Mouse (Mus musculus) intestine, embryonic 15.5 days (tissue): ENCODE measurements around the gene Rnf225. TPM values are rescaled to one million over a fixed set of nuclear protein-coding genes. Genes with fewer than 3 reads are reported as not detected.
A peak's percentile ranks its signal among the peaks of the same experiment; 100 is the strongest.
"Not testable (repeated sequence)": the region's sequence is repeated elsewhere in the genome, so short reads cannot be mapped to it uniquely, and the experiment has no call there.

Experiments used
- ATAC-seq: fragments of 200-750 bp; cut with Nextera tagmentation; 2 replicates; pipeline ENCODE4 v1.8.0; 2017; ENCODE audit warnings: moderate TSS enrichment, moderate library complexity
- H3K27ac ChIP-seq: fragments of 300-500 bp; sonication (generic); 2 replicates; pipeline ENCODE4 v1.5.1; 2015; ENCODE audit warnings: mild to moderate bottlenecking, inconsistent platforms
- H3K27me3 ChIP-seq: fragments of 300-500 bp; sonication (generic); replicated peaks from 2 replicates; pipeline ENCODE4 v1.6.1; 2015; ENCODE audit warnings: inconsistent platforms
- H3K36me3 ChIP-seq: fragments of 300-500 bp; sonication (generic); 2 replicates; pipeline ENCODE4 v1.6.1; 2015; ENCODE audit warnings: inconsistent platforms
- H3K4me1 ChIP-seq: fragments of 300-500 bp; sonication (generic); replicated peaks from 2 replicates; pipeline ENCODE4 v1.6.1; 2015; ENCODE audit warnings: inconsistent platforms
- H3K4me2 ChIP-seq: fragments of 300-500 bp; sonication (generic); replicated peaks from 2 replicates; pipeline ENCODE4 v1.6.1; 2015; ENCODE audit warnings: mild to moderate bottlenecking, inconsistent platforms
- H3K4me3 ChIP-seq: fragments of 300-500 bp; sonication (generic); replicated peaks from 2 replicates; pipeline ENCODE4 v1.5.1; 2015; ENCODE audit warnings: inconsistent platforms
- H3K9ac ChIP-seq: fragments of 300-500 bp; sonication (generic); 2 replicates; pipeline ENCODE4 v1.6.1; 2015; ENCODE audit warnings: inconsistent platforms
- H3K9me3 ChIP-seq: fragments of 300-500 bp; sonication (generic); 2 replicates; pipeline ENCODE4 v1.6.1; 2016; ENCODE audit warnings: inconsistent platforms
- WGBS: fragments of 180-500 bp; shearing (Covaris S2); methylation state at CpG from one replicate; pipeline ENCODE4 v1.1.7; 2015; 5-methylcytosine and 5-hydroxymethylcytosine counted together
- polyA plus RNA-seq: library from polyadenylated mRNA; unstranded; fragments of >200 nt; fragmentation: Nextera tagmentation; extraction: Ambion mirVana; gene quantifications from 2 replicates; pipeline ENCODE4 v1.2.1, GENCODE M21; 2015

The Rnf225 gene
- polyA plus RNA-seq, 1 experiment from 2014 or later: 0.33 TPM

- no peaks in the 10 kb centered on the region for H3K27me3 ChIP-seq
- 43% methylated on average over 7 of the region's 7 CpGs for WGBS
- H3K4me3 ChIP-seq: peak overlapping the region; percentile 52; the same call in 1 of the 2 replicates
- H3K27ac ChIP-seq: peak overlapping the region; percentile 86
- H3K9me3 ChIP-seq: no peaks in the 10 kb centered on the region
- H3K36me3 ChIP-seq: peaks cover 24% of the 10 kb centered on the region
- peaks cover 4% of the 10 kb centered on the region; the same call in 1 of the 2 replicates for H3K4me1 ChIP-seq
- ATAC-seq: peak; percentile 55
- no peak overlapping the region for H3K9ac ChIP-seq
- peak overlapping the region; percentile 68 for H3K4me2 ChIP-seq
Observed at GRCm38 (mm10) chr7:12909498-12909962, 17.7 kb upstream of the Rnf225 start.

GRCm38 (mm10) chr7:12910181-12910668, 17.0 kb upstream of the Rnf225 start:
- peaks cover 4% of the 10 kb centered on the region; the same call in 1 of the 2 replicates for H3K4me1 ChIP-seq
- peak overlapping the region; percentile 62 for H3K9ac ChIP-seq
- H3K9me3 ChIP-seq: no peaks in the 10 kb centered on the region
- H3K4me2 ChIP-seq: peak overlapping the region; percentile 68
- 8% methylated on average over 19 of the region's 19 CpGs for WGBS
- no peaks in the 10 kb centered on the region for H3K27me3 ChIP-seq
- ATAC-seq: peak; percentile 89
- H3K4me3 ChIP-seq: peak overlapping the region; percentile 52
- H3K36me3 ChIP-seq: peaks cover 24% of the 10 kb centered on the region
- H3K27ac ChIP-seq: peak overlapping the region; percentile 86

GRCm38 (mm10) chr7:12913556-12913955, 13.7 kb upstream of the Rnf225 start:
- no peak overlapping the region for H3K4me2 ChIP-seq
- no peak for ATAC-seq
- peaks cover 4% of the 10 kb centered on the region; the same call in 1 of the 2 replicates for H3K4me1 ChIP-seq
- H3K9me3 ChIP-seq: no peaks in the 10 kb centered on the region
- H3K36me3 ChIP-seq: no peaks in the 10 kb centered on the region
- no peak overlapping the region for H3K9ac ChIP-seq
- no peak overlapping the region for H3K4me3 ChIP-seq
- no peaks in the 10 kb centered on the region for H3K27me3 ChIP-seq
- H3K27ac ChIP-seq: no peak overlapping the region

- not testable (repeated sequence) for H3K27ac ChIP-seq, H3K4me1 ChIP-seq, H3K9me3 ChIP-seq, H3K4me3 ChIP-seq, H3K27me3 ChIP-seq, ATAC-seq, H3K9ac ChIP-seq, H3K4me2 ChIP-seq
- WGBS: 81% methylated on average over 7 of the region's 8 CpGs
- H3K36me3 ChIP-seq: peaks cover 22% of the 10 kb centered on the region
Observed at GRCm38 (mm10) chr7:12920495-12920894, 6.7 kb upstream of the Rnf225 start.

GRCm38 (mm10) chr7:12921318-12921704, 5.9 kb upstream of the Rnf225 start:
- Histone ChIP-seq H3K9ac (peak overlapping the region; percentile 77), H3K4me2 (peak overlapping the region; percentile 66), H3K36me3 (peaks cover 30% of the 10 kb centered on the region), H3K4me1 (peaks cover 14% of the 10 kb centered on the region), H3K27ac (peak overlapping the region; percentile 92), H3K4me3 (peak overlapping the region; percentile 87), H3K27me3 (no peaks in the 10 kb centered on the region), H3K9me3 (no peaks in the 10 kb centered on the region)
- peak; percentile 19 for ATAC-seq
- 0% methylated on average over 3 of the region's 3 CpGs for WGBS

- peak; percentile 98 for ATAC-seq
- H3K27ac ChIP-seq: peak within 1 kb of the TSS; percentile 92
- WGBS: under 1% methylated on average over 55 of the region's 55 CpGs
- peaks cover 14% of the 10 kb centered on the region for H3K4me1 ChIP-seq
- peak within 1 kb of the TSS; percentile 83 for H3K9ac ChIP-seq
- peaks cover 36% of the 10 kb centered on the region for H3K36me3 ChIP-seq
- no peaks in the 10 kb centered on the region for H3K9me3 ChIP-seq
- no peaks in the 10 kb centered on the region; the same call in 1 of the 2 replicates for H3K27me3 ChIP-seq
- peak within 1 kb of the TSS; percentile 87 for H3K4me3 ChIP-seq
- H3K4me2 ChIP-seq: peak within 1 kb of the TSS; percentile 73
Observed at GRCm38 (mm10) chr7:12921705-12922465, 5.3 kb upstream of the Rnf225 start, which contains the start of gene Rps5. Rps5 (plus strand) TSS chr7:12922290.

GRCm38 (mm10) chr7:12922729-12923128, 4.5 kb upstream of the Rnf225 start:
- H3K36me3 ChIP-seq: peaks cover 38% of the 10 kb centered on the region
- no peak for ATAC-seq
- no peaks in the 10 kb centered on the region; the same call in 1 of the 2 replicates for H3K27me3 ChIP-seq
- H3K4me3 ChIP-seq: peak overlapping the region; percentile 87
- no peaks in the 10 kb centered on the region for H3K9me3 ChIP-seq
- H3K4me1 ChIP-seq: peaks cover 18% of the 10 kb centered on the region
- WGBS: 3% methylated on average over 8 of the region's 8 CpGs
- H3K27ac ChIP-seq: no peak overlapping the region
- H3K4me2 ChIP-seq: peak overlapping the region; percentile 73
- peak overlapping the region; percentile 83 for H3K9ac ChIP-seq

- H3K27ac ChIP-seq: no peak overlapping the region
- peaks cover 27% of the 10 kb centered on the region for H3K4me1 ChIP-seq
- no peaks in the 10 kb centered on the region for H3K9me3 ChIP-seq
- ATAC-seq: no peak
- H3K9ac ChIP-seq: no peak overlapping the region
- peaks cover 38% of the 10 kb centered on the region for H3K36me3 ChIP-seq
- peaks cover 4% of the 10 kb centered on the region for H3K27me3 ChIP-seq
- no peak overlapping the region for H3K4me3 ChIP-seq
- H3K4me2 ChIP-seq: no peak overlapping the region
- 81% methylated on average over 7 of the region's 7 CpGs for WGBS
Observed at GRCm38 (mm10) chr7:12926316-12926715, 900 bp upstream of the Rnf225 start.

GRCm38 (mm10) chr7:12927693-12928589, 725 bp downstream of the Rnf225 start:
- Histone ChIP-seq H3K27me3 (peaks cover 4% of the 10 kb centered on the region), H3K9ac (peak overlapping the region; percentile 40), H3K4me3 (peak overlapping the region; percentile 35), H3K36me3 (peaks cover 38% of the 10 kb centered on the region), H3K4me1 (peaks cover 25% of the 10 kb centered on the region), H3K4me2 (peak overlapping the region; percentile 77), H3K27ac (no peak overlapping the region), H3K9me3 (no peaks in the 10 kb centered on the region)
- ATAC-seq: peak; percentile 34
- 4% methylated on average over 65 of the region's 65 CpGs for WGBS

GRCm38 (mm10) chr7:12933615-12934140, 6.5 kb downstream of the Rnf225 start:
- Histone ChIP-seq H3K4me2 (no peak overlapping the region), H3K9ac (no peak overlapping the region), H3K9me3 (no peaks in the 10 kb centered on the region), H3K36me3 (no peaks in the 10 kb centered on the region), H3K4me3 (no peak overlapping the region), H3K4me1 (no peaks in the 10 kb centered on the region), H3K27ac (no peak overlapping the region), H3K27me3 (no peaks in the 10 kb centered on the region; the same call in none of the 2 replicates)
- ATAC-seq: no peak
- WGBS: 81% methylated on average over 4 of the region's 4 CpGs

GRCm38 (mm10) chr7:12934808-12935207, 7.6 kb downstream of the Rnf225 start:
- H3K4me1 ChIP-seq: no peaks in the 10 kb centered on the region
- H3K27ac ChIP-seq: no peak overlapping the region
- H3K27me3 ChIP-seq: no peaks in the 10 kb centered on the region; the same call in 1 of the 2 replicates
- H3K9ac ChIP-seq: no peak overlapping the region
- H3K36me3 ChIP-seq: no peaks in the 10 kb centered on the region
- H3K4me2 ChIP-seq: no peak overlapping the region
- no peak for ATAC-seq
- H3K4me3 ChIP-seq: no peak overlapping the region
- WGBS: 75% methylated on average over 3 of the region's 3 CpGs
- no peaks in the 10 kb centered on the region for H3K9me3 ChIP-seq
